Mouse (Mus musculus): ENCODE results near the gene Pcx. TPM values are rescaled to one million over a fixed set of nuclear protein-coding genes. Genes with fewer than 3 reads are reported as not detected.

Gene Pcx
- polyA plus RNA-seq, 1 experiment from 2014 or later: 16.7 TPM

- Histone ChIP-seq H3K9me3 (ENCODE audit: control insufficient read depth, low read length) (no peaks in the 10 kb centered on the region), H3K9ac (ENCODE audit: low read depth, low read length) (no peak overlapping the region), H3K27me3 (ENCODE audit: control insufficient read depth, insufficient read depth, low read length) (no peaks in the 10 kb centered on the region; the same call in 1 of the 2 replicates), H3K4me2 (replicated peaks; ENCODE audit: low read depth, low read length) (no peak overlapping the region), H3K4me1 (ENCODE audit: control insufficient read depth, insufficient read depth, low read length) (no peaks in the 10 kb centered on the region), H3K36me3 (ENCODE audit: control insufficient read depth, insufficient read depth, low read length) (no peaks in the 10 kb centered on the region), H3K4me3 (ENCODE audit: low read length) (no peak overlapping the region), H3K27ac (ENCODE audit: low read depth, low read length) (no peak overlapping the region)
- ATAC-seq (ENCODE audit: low FRiP score, low TSS enrichment): no peak
- WGBS: 69% methylated on average over 11 of the region's 11 CpGs
Observed at GRCm38 (mm10) chr19:4646917-4647492, 136.7 kb downstream of the Pcx start.

DNA sequence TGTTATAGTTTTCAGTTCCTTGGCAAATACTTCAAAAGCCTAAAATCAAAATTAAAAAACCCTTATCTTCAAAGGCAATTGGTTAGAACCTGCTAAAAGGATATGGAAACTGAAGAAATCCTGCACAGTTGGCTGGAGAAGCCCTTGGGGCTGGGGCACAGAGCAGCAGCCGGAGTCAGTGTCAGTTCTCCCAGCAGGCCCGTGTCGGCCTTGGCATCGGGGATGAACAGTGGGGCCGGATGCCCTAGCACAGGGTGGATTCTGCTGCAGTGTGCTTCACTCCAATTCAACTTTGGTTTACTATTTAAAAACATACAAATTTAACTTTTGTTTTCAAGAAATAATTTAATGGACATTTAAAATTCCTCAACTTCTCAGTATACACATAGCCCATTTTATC lies 147.9 kb downstream of the Pcx start:
- WGBS: 87% methylated on average over 5 of the region's 5 CpGs
- Histone ChIP-seq H3K4me2 (replicated peaks; ENCODE audit: low read depth, low read length) (no peak overlapping the region), H3K27ac (ENCODE audit: low read depth, low read length) (no peak overlapping the region), H3K4me3 (ENCODE audit: low read length) (no peak overlapping the region), H3K36me3 (ENCODE audit: control insufficient read depth, insufficient read depth, low read length) (no peaks in the 10 kb centered on the region), H3K9me3 (ENCODE audit: control insufficient read depth, low read length) (no peaks in the 10 kb centered on the region), H3K27me3 (ENCODE audit: control insufficient read depth, insufficient read depth, low read length) (no peaks in the 10 kb centered on the region), H3K4me1 (ENCODE audit: control insufficient read depth, insufficient read depth, low read length) (no peaks in the 10 kb centered on the region), H3K9ac (ENCODE audit: low read depth, low read length) (no peak overlapping the region)
- ATAC-seq (ENCODE audit: low FRiP score, low TSS enrichment): no peak

DNA sequence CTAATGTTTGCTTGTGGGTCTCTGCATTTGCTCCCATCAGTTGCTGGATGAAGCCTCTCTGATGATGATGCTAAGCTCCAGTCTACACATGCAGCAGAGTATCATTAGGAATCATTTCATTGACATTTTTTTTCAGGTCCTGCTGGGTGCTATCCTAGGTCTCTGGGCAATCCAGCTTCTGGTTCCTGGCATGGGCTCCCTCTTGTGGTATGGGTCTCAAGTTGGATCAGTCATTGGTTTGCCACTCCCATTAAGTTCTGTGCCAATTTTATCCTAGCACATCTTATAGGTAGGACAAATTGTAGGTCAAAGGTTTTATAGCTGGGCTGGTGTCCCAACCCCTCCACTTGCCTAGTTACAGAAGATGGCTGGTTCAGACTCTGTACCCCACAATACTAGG lies 156.5 kb downstream of the Pcx start:
- ATAC-seq (ENCODE audit: low FRiP score, low TSS enrichment): no peak
- Histone ChIP-seq H3K9me3 (ENCODE audit: control insufficient read depth, low read length) (no peaks in the 10 kb centered on the region), H3K4me3 (ENCODE audit: low read length) (no peak overlapping the region), H3K27me3 (ENCODE audit: control insufficient read depth, insufficient read depth, low read length) (no peaks in the 10 kb centered on the region), H3K36me3 (ENCODE audit: control insufficient read depth, insufficient read depth, low read length) (no peaks in the 10 kb centered on the region), H3K9ac (ENCODE audit: low read depth, low read length) (no peak overlapping the region), H3K4me2 (replicated peaks; ENCODE audit: low read depth, low read length) (no peak overlapping the region), H3K4me1 (ENCODE audit: control insufficient read depth, insufficient read depth, low read length) (no peaks in the 10 kb centered on the region), H3K27ac (ENCODE audit: low read depth, low read length) (no peak overlapping the region)

- Histone ChIP-seq H3K9me3 (ENCODE audit: control insufficient read depth, low read length) (no peaks in the 10 kb centered on the region), H3K27ac (ENCODE audit: low read depth, low read length) (no peak overlapping the region), H3K27me3 (ENCODE audit: control insufficient read depth, insufficient read depth, low read length) (no peaks in the 10 kb centered on the region), H3K4me2 (replicated peaks; ENCODE audit: low read depth, low read length) (no peak overlapping the region), H3K4me1 (ENCODE audit: control insufficient read depth, insufficient read depth, low read length) (no peaks in the 10 kb centered on the region), H3K9ac (ENCODE audit: low read depth, low read length) (no peak overlapping the region), H3K4me3 (ENCODE audit: low read length) (no peak overlapping the region), H3K36me3 (ENCODE audit: control insufficient read depth, insufficient read depth, low read length) (no peaks in the 10 kb centered on the region)
- ATAC-seq (ENCODE audit: low FRiP score, low TSS enrichment): no peak
- WGBS: 26% methylated on average over 4 of the region's 4 CpGs
Observed at GRCm38 (mm10) chr19:4670776-4671175, 160.5 kb downstream of the Pcx start.

Small RNAs within 50 kb of the gene (microRNA-seq; reads per million reads assigned to microRNA genes)
- 1.7 reads per million for gene Mir6986

Other genes with a start within 250 kb of the Pcx start
- 10.7 and 13.0 TPM in 2 replicates for gene Ssh3, start 241.3 kb upstream of the Pcx start, polyA plus RNA-seq (2014; fragmentation: Nextera tagmentation; extraction: Ambion mirVana)
- gene Ankrd13d, start 227.3 kb upstream of the Pcx start, polyA plus RNA-seq (2014; fragmentation: Nextera tagmentation; extraction: Ambion mirVana): 5.2 and 8.3 TPM in 2 replicates
- gene Grk2, start 204.2 kb upstream of the Pcx start, polyA plus RNA-seq (2014; fragmentation: Nextera tagmentation; extraction: Ambion mirVana): 17.7 and 17.8 TPM in 2 replicates
- 43.4 and 69.6 TPM in 2 replicates for gene Kdm2a, start 112.2 kb upstream of the Pcx start, polyA plus RNA-seq (2014; fragmentation: Nextera tagmentation; extraction: Ambion mirVana)
- gene Rhod, start 71.0 kb upstream of the Pcx start, polyA plus RNA-seq (2014; fragmentation: Nextera tagmentation; extraction: Ambion mirVana): 40.7 and 43.4 TPM in 2 replicates
- 2.2 and 2.4 TPM in 2 replicates for gene Syt12, start 33.0 kb upstream of the Pcx start, polyA plus RNA-seq (2014; fragmentation: Nextera tagmentation; extraction: Ambion mirVana)
- gene 2010003K11Rik, start 11.9 kb upstream of the Pcx start, polyA plus RNA-seq (2014; fragmentation: Nextera tagmentation; extraction: Ambion mirVana): not detected in 2 replicates
- 12.6 and 15.4 TPM in 2 replicates for gene Lrfn4, start 105.2 kb downstream of the Pcx start, polyA plus RNA-seq (2014; fragmentation: Nextera tagmentation; extraction: Ambion mirVana)
- 73.1 and 85.0 TPM in 2 replicates for gene Rce1, start 115.2 kb downstream of the Pcx start, polyA plus RNA-seq (2014; fragmentation: Nextera tagmentation; extraction: Ambion mirVana)
- 3.4 and 5.2 TPM in 2 replicates for gene Gm960, start 188.2 kb downstream of the Pcx start, polyA plus RNA-seq (2014; fragmentation: Nextera tagmentation; extraction: Ambion mirVana)
- gene Sptbn2, start 200.7 kb downstream of the Pcx start, polyA plus RNA-seq (2014; fragmentation: Nextera tagmentation; extraction: Ambion mirVana): 1.8 and 2.9 TPM in 2 replicates
- 69.2 and 79.8 TPM in 2 replicates for gene Rbm4b, start 246.0 kb downstream of the Pcx start, polyA plus RNA-seq (2014; fragmentation: Nextera tagmentation; extraction: Ambion mirVana)